11 mouse cellular contexts compared by ENCODE assay signal in the genomic region with DNA sequence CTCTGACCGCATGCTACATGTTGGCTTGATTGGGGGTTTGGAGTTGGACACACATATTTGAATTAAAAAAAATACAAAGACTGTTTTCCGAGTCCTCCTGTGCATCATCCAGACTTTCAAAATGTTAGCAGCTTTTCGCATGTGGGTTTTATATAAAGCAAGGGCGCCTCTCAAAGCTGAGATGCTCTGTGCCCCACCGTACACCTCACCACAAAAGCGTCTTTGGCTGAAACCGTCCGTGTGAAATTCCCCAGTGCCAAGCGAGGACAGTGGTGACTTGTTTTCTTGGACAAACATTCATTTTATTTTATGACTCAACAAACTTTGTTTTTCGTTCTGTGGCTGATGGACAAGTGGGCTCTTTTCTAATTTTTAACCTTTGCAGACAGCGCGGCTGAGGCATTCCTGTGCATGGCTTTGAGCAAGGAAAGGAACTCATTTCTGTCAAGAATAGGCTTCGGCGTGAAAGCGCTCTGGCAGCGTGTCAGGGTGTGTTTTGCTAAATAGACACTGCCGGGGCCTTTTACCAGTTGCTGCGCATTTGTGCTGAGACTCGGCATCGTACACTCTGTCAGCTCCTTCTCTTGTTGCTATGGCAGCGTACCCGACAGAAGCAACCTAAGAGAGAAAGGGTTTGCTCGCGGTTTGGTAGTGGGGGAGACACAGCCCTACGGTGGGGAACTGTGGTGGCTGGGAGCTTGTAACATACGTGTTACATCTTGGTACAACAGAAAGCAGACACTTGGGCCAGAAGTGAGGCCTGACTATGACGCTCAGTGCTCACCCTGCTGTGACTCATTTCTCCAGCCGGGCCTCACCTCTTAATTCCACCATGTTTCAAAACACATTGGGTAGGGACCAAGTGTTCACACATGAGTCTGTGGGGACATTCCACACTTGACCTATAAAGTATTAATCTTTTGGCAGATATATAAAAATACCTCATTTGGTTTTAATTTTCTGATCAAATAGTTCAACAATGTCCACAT.
DNase-seq lines count a peak whose midpoint lies in the region; ATAC-seq lines count a peak whose summit lies in the region.
"Had no signal": no experiment of that assay in that cellular context is flagged by ENCODE, and none has a peak within 500 bp of the region (broad histone marks: within the 10 kb centered on the region; RNA-seq: fewer than 3 reads in every experiment).

No protein-coding gene starts in this region.

- no peaks in the 10 kb centered on the region for H3K27me3 ChIP-seq in midbrain, embryonic 16.5 days (ENCODE audit: control insufficient read depth, insufficient read depth, low read depth, low read length)
- H3K27me3 ChIP-seq: embryonic facial prominence, embryonic 12.5 days; liver, embryonic 13.5 days had no signal

- no peak overlapping the region for H3K9ac ChIP-seq in midbrain, embryonic 16.5 days (ENCODE audit: low read depth, low read length)
- H3K9ac ChIP-seq: embryonic facial prominence, embryonic 12.5 days; liver, embryonic 13.5 days had no signal

- no peak overlapping the region for H3K4me3 ChIP-seq in midbrain, embryonic 16.5 days (ENCODE audit: low read depth, low read length)
- H3K4me3 ChIP-seq: embryonic facial prominence, embryonic 12.5 days; liver, embryonic 13.5 days had no signal

- H3K27ac ChIP-seq in midbrain, embryonic 16.5 days (ENCODE audit: low read length): no peak overlapping the region
- H3K27ac ChIP-seq: embryonic facial prominence, embryonic 12.5 days; liver, embryonic 13.5 days had no signal

- H3K9me3 ChIP-seq in midbrain, embryonic 16.5 days (replicated peaks; ENCODE audit: control insufficient read depth, low read length, poor library complexity, severe bottlenecking): peaks cover 8% of the 10 kb centered on the region; the same call in 1 of the 2 replicates

- no peaks in the 10 kb centered on the region for H3K36me3 ChIP-seq in midbrain, embryonic 16.5 days (ENCODE audit: control insufficient read depth, insufficient read depth, low read length)
- H3K36me3 ChIP-seq: embryonic facial prominence, embryonic 12.5 days; liver, embryonic 13.5 days had no signal

- ATAC-seq in midbrain, embryonic 16.5 days: peak; percentile 51; the same call in 1 of the 2 replicates
- ATAC-seq: inflammation-experienced regulatory T-cells, adult 6 months had no signal

- peak; percentile 12 to 36 for DNase-seq in cerebellum, postnatal 10 days
- DNase-seq in cerebellum, adult 9-10 months: no peak
- peak; percentile 16 for DNase-seq in ZHBTc4 (ENCODE audit: low read depth, low spot score)
- peak; percentile 44 for DNase-seq in layer of hippocampus, adult 9-11 months
- no peak for DNase-seq in thymus, postnatal 36 days
- no peak for DNase-seq in spleen, postnatal 14 days (ENCODE audit: low spot score in 2 of 2)
- DNase-seq in yolk sac, embryonic 10.5 days (ENCODE audit: low spot score): no peak
- DNase-seq: liver, embryonic 13.5 days had no signal

- H3K4me2 ChIP-seq in midbrain, embryonic 16.5 days (ENCODE audit: low read length): no peak overlapping the region
- H3K4me2 ChIP-seq: embryonic facial prominence, embryonic 12.5 days; liver, embryonic 13.5 days had no signal

- WGBS in midbrain, embryonic 16.5 days: 68% methylated on average over 28 of the region's 28 CpGs

- no peaks in the 10 kb centered on the region for H3K4me1 ChIP-seq in midbrain, embryonic 16.5 days (ENCODE audit: control insufficient read depth, insufficient read depth, low read length)
- H3K4me1 ChIP-seq: embryonic facial prominence, embryonic 12.5 days; liver, embryonic 13.5 days had no signal

Comparison
In these comparisons a context has a peak if more than half of its experiments do, and no peak if none do; other contexts are left out.
1. DNase-seq: peak in cerebellum, postnatal 10 days (2 of 2), ZHBTc4 (single experiment) and layer of hippocampus, adult 9-11 months (single experiment); none in cerebellum, adult 9-10 months (single experiment), thymus, postnatal 36 days (0 of 2), spleen, postnatal 14 days (0 of 2) and yolk sac, embryonic 10.5 days (single experiment).